Mouse (Mus musculus): ENCODE measurements around the gene Flt3.

GRCm38 (mm10) chr5:147340741-147341414 lies 59.4 kb downstream of the Flt3 start:
- no peak for TF ChIP-seq POLR2A (IDR thresholded peaks at IDR 0.05; ENCODE audit: control insufficient read depth in 1 of 2, insufficient read depth in 1 of 2, low read depth in 1 of 2, low read length in 2 of 2, poor library complexity in 1 of 2)
- TF ChIP-seq TCF12 (IDR thresholded peaks at IDR 0.05; ENCODE audit: low read depth, low read length), result no peak
- TF ChIP-seq EP300 (IDR thresholded peaks at IDR 0.05; ENCODE audit: low read depth in 1 of 2, low read length in 2 of 2), result no peak
- no peak for TF ChIP-seq ELF1 (IDR thresholded peaks at IDR 0.05; ENCODE audit: low read depth, low read length)
- no peak for TF ChIP-seq CTCF (IDR thresholded peaks at IDR 0.05 in 2 of 3, conservative IDR thresholded peaks at IDR 0.05 in 1 of 3; ENCODE audit: control insufficient read depth in 1 of 3, insufficient read depth in 1 of 3, low read depth in 2 of 3, low read length in 3 of 3, poor library complexity in 1 of 3, severe bottlenecking in 1 of 3)
- TF ChIP-seq ZKSCAN1 (IDR thresholded peaks at IDR 0.05; ENCODE audit: low read depth, low read length), result no peak
- TF ChIP-seq MAFK (IDR thresholded peaks at IDR 0.05; ENCODE audit: borderline replicate concordance, low read depth, low read length), result no peak
- TF ChIP-seq MYB (IDR thresholded peaks at IDR 0.05; ENCODE audit: low read depth, low read length), result no peak
- no peak for TF ChIP-seq MYC (IDR thresholded peaks at IDR 0.05; ENCODE audit: low read depth, low read length)
- TF ChIP-seq MEF2A (IDR thresholded peaks at IDR 0.05; ENCODE audit: extremely low read depth, insufficient replicate concordance, low read depth, low read length, poor library complexity, severe bottlenecking), result no peak
- no peak for TF ChIP-seq JUND (IDR thresholded peaks at IDR 0.05; ENCODE audit: low read depth, low read length)
- TF ChIP-seq CHD2 (IDR thresholded peaks at IDR 0.05; ENCODE audit: low read length), result no peak
- no peak for TF ChIP-seq SMC3 (IDR thresholded peaks at IDR 0.05; ENCODE audit: low read depth, low read length)

All from MEL (cell line).